Mouse (Mus musculus): ENCODE data around the gene Cep170b.

The Cep170b gene

DNA sequence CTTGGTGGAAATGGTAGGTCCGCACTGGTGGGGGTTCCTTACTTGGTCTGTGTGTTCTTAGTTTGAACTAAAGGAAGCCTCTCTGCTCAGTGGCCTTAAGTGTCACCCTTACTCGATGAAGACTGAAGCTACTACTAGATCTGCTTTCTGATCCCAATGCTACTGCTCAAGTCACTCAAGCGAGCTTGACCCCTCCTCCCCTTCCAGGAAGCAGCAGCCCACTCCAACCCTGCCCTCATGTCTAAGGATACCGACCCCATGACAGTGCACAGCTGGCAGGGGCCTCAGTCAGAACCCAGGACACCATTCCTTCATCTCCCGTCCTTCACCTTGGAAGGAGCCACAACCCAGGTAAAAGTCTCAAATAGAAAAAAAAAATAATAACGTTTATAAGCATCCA, at the start of gene Cep170b:
TSS of gene Cep170b (plus strand) at position 240 of the 400 bp plus-strand sequence.
- DNase-seq = no peak

DNA sequence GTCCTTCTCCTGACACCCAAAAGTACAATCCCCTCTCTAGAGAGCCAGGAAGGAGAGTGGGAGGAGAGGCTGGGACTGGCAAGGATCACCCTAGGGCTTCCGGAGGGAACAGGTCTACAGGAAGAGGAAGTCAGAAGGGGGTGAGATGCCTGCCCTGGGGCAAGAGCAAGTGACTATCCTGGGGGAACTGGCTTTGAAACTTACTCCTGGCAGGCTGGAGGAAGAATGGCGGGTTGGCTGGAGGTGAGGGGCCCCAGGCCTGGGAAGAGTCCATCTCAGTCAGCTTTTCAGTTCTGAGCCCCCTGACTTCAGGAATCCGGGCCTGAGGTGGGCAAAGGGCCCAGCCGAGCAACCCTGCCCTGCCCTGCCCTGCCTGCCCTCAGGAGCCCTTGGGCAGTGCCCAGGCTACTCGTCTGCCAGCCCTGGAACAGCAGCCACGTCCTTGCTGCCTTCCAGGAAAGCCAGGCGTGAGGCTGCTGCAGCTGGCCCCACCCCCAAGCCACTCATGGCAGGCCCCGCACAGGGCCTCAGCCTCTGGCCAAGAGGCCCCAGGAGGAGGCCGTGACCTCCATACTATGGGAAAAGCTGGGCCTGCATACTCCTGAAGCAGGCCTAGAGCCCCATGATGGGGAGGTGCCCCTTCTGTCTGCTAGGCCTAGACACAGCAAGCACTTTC, 49.4 kb upstream of the Cep170b start:
- DNase-seq = no peak

DNA sequence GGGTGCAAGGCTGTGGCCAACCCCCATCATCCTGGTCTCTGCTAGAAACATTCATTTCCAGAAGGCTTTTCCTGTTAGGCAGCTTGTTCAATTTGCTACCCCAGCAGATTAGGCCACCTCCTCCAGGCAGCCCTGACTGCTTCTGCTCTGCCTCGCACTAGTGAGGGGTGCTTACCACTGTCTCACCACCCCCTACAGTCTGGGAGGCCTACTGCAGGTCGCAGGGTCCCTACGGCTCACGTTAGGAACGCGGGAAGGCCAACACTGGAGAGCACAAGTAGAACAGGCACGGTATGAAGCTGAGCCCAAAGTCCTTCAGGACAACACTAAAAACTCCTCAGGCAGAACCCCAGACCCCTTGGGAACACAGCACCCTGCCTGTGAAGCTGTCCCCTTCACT, 48.4 kb upstream of the Cep170b start:
- no peak for DNase-seq

DNA sequence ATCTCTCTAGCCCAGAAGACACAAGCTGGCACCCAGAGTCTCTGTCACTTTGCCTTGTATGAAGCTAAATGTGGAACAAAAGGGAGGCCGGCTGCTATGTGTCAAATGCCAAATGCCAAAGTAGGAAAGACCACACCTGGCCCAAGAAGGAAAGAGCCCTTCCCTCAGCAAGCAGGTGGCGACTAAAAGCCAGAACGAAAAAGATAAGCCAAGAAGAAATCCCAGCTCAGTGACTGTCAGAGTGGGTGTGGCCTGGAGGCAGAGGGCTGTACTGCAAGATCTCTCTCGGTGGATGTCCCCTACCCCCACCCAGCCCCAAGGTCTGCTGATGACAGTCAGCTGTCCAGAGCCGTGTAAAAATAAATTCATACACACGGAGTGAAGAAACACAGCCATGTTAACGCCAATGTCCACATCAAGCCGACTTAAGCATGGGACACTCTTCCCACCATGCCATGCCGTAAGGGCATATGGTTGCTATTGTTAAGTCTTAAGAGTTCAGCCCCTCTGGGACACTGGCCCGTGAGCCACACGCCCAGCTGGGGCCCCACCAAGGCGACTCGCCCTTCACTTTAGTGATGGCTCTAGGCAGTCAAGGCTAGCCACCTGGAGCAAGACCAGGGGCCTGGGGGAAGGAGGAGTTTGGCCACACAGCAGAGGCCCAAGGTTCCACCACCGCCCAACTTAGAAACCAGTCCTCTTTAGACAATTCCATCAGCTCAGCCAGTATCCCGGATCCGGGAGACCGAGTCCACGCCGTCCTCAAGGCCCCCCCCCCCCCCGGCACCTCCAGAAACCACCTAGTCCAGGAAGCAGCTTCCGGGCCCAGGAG, 47.3 kb upstream of the Cep170b start:
- DNase-seq = no peak

DNA sequence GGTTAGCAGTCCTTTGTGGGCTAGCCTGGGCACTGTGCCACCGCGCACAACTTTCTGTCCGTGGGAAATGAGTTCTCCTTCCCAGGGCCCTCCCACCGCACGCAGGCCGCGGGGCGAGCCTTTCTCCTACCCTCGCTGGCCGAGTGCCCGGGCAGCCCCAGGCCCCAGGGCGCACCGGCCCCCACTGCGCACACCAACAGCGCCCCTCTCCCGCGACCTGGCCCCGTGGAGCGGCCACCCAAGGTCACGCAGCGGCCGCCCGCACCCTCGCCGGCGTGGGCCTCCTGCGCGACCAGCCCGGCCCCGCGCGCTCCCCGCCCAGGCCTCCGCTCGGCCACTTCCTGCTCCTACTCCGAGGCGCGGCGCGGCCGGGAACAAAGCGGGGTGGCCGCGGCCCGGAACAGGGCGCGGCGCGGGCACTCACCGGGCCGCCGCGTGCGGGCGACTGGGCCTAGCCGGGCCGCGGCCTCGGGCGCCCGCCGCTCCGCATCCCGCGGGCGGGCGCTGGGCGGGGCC, 46.6 kb upstream of the Cep170b start:
- no peak for DNase-seq

DNA sequence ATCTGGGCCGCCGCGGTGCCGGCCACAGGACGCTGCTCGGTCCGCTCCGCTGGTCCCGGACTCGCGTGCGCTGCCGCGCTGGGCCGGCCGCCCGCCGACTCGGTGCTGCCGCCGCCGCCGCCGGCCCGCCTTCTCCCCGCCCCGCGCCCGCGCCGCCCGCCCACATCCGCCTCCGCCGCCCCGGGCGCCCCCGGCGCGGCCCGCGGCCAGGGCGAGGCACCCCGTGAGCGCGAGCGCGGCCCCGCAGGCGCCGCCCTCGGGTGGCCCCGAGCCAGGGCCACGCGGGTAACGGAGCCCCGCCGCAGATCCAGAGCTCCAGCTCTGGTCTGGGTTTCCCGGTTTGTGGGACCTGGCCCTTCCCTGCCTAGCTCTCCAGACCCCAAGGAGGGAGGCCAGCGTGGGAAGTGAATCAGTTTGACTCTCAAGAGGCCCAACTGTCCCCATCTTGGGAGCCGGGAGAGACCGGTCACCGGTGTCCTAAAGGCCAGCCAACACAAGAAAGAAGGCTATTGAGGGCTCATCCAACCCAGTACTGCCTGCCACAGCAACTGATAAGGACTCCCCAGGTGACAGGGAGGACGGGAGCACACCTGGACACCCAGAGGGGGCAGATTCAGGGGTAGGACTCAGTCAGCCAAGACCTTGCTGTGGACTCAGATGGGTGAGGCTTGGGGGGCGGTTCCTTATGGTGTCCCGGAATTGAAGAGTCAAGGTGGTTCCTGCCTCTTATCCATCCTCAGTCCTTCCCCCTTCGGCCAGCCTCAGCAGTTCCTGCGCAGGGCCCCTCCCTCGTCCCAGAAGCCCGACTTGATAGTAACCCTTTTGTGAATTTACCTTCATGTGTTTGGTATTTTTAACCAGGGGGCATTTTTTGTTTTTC, 45.9 kb upstream of the Cep170b start, which contains the start of gene Akt1:
TSS of gene Akt1 (minus strand) at position 753 of the 880 bp plus-strand sequence.
- DNase-seq = no peak

DNA sequence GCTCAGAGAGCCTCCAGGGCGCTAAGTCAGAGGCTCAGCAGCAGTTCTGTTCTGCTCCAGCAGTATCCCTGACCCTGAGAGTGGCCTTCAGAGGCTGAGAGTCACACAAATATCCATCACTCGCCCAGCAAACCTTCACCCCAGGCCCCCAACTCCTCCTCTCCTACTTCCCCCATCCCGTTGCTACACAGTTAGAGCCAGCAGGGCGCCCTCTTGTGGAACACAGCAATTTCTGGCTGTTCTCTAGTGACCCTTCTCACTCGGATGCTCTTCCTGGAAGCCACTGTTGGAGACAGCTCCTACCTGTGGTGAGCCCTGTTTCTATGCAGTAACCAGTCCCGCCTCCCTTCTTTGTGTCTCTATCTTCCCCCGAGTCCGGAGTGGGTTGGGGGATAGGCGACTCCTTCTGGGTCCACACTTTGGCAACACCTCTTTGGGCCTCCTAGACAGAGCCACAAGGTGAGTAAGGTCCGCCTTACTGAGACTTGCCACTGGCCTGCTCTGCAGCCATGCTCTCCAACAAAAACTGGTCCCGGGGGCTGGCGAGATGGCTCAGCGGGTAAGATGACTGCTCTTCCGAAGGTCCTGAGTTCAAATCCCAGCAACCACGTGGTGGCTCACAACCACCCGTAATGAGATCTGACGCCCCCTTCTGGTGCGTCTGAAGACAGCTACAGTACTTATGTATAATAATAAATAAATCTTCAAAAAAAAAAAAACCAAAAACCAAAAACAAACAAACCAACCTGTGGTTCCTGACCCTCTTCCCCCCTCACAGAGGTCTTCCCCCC, 44.8 kb upstream of the Cep170b start:
- DNase-seq = peak; percentile 79

DNA sequence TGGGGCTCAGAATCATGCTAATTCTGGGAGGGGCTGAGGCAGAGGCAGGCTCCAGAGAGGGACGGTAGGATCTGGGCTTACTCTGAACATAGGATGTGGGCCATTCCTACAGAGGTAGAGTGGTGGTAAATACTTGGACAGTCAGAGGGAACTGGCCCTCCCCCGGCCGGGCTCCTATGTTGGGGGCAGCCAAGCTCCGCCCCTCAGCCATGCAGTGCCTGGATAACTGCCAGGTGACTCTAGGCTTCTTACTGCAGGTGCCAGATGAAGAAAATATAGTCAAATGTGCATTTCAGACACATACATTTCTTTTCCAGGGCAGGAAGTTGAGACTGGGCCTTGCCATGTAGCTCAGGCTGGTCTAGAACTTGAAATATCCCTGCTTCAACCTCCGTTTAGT, 43.2 kb upstream of the Cep170b start:
- no peak for DNase-seq

DNA sequence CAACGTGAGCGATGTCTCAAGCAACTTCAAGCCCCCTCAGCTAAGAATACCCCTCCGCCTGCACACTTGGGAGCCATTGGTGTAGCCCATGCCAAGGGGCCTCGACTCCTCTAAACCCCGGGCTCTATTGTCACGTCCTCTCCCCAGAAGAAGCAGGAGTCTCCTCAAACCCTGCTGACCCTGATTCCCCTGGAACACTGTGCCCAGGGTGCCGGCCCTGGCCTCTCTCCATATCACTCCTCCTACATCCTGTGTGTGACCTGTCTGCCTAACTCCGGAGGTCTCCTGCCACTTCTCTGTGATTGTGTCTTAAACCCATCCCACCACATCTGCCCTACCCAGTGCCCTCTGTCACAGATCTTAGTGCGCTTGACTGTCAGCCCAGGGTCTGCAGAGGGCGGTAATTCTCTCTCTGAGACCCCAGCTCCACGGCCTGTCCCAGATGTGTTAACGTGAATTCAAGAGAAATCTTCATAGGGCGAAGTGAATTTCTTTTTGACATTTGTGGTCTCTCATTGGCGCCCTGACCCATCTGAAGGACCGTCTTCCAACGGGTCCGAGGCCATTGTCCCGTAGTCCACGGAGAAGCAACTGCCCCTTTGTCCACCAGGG, 42.2 kb upstream of the Cep170b start:
- no peak for DNase-seq

DNA sequence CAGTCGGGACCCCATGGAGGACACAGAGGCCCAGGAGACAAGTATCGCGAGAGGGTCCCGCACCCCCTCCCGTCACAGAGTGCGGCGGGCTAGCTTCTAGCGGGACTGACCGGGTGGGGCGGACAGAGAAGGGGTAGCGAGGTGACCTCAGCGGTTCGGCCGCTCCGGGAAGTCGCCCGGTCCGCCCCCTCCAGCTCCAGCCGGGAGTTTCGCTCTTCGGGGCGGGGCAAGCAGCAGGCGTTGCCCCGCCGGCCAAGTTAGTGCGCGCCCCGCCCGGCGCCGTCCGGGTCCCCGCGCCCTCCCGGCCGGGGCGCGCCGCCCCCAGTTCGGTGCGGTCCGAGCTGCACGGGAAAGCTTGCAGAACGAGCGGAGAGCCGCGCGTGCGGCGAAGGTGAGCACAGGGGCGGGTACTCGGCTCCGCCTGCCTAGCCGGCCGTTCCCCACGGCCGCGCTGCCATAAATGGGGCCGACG, 41.7 kb upstream of the Cep170b start, which contains the start of gene Zbtb42:
TSS of gene Zbtb42 (plus strand) at position 274 of the 472 bp plus-strand sequence.
- no peak for DNase-seq

DNA sequence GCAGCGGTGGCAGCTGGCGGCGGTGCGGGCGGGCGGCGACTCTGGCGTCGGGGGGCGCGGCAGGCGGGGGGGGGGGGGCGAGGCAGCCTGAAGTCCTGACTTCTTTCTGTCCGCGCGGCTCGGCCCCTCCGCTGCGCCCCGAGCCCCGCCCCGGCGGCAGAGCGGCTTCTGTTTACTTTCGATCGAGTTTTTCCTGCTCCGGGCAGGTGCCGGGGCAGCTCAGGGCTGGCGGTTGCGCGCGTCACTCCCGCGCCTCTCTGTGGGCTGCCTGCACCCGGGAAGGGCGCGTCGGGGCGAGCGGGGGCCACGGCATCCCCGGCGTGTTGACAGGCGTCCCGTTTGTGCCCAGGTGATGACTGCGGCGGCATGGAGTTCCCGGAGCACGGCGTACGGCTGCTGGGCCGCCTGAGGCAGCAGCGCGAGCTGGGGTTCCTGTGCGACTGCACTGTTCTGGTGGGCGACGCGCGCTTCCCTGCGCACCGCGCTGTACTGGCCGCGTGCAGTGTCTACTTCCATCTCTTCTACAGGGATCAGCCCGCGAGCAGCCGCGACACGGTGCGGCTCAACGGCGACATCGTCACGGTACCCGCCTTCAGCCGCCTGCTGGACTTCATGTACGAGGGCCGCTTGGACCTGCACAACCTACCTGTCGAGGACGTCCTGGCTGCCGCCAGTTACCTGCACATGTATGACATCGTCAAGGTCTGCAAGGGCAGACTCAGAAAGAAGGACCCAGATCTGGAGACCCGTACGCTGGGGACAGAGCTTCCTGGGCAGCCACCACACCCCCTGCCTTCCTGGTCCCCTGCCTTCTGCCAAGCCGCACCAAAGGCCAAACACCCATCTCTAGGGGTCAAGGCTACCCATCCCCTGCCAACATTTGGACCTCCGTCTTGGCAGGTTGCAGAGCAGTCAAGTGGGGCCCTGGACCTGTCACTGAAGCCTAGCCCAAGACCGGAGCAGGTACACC, 40.9 kb upstream of the Cep170b start:
- DNase-seq = no peak

DNA sequence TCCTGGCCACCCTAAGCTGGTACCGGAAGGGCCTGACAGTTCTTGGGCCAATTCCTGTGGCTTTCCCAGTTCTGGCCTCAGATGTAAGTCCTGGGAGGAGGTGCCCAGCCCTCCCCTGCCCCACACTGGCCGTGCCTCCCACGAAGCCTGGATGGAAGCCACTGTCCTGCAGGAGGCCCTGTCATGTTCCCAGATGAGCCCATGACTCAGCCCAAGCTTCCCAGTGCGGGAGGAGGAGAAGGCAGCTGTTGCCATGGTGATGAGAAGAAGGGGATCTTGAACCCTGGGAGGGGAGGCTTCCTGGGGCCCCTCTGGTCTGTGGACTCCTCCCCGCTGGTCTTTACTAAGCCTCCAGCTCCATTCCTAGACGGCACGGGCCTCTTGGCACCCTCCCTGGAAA, 36.9 kb upstream of the Cep170b start:
- DNase-seq = no peak

DNA sequence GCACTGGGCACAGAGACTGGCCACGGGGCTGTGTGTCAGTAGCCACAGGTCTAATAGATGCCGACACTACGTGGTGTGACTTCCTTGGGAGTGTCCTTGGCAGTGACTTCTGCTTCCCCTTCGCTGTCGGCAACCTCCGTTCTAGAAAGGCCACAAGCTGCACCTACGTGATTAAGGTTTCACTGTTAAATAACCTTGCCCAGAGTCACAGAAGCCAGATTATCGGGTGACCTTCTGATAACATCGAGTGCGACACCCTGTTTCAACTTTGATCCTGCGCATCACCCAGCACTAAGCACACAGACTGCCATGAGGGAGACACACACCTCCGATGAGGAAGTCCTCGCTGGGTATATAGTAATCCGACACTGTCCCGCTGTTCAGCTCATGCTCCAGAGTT, 31.8 kb upstream of the Cep170b start:
- no peak for DNase-seq

DNA sequence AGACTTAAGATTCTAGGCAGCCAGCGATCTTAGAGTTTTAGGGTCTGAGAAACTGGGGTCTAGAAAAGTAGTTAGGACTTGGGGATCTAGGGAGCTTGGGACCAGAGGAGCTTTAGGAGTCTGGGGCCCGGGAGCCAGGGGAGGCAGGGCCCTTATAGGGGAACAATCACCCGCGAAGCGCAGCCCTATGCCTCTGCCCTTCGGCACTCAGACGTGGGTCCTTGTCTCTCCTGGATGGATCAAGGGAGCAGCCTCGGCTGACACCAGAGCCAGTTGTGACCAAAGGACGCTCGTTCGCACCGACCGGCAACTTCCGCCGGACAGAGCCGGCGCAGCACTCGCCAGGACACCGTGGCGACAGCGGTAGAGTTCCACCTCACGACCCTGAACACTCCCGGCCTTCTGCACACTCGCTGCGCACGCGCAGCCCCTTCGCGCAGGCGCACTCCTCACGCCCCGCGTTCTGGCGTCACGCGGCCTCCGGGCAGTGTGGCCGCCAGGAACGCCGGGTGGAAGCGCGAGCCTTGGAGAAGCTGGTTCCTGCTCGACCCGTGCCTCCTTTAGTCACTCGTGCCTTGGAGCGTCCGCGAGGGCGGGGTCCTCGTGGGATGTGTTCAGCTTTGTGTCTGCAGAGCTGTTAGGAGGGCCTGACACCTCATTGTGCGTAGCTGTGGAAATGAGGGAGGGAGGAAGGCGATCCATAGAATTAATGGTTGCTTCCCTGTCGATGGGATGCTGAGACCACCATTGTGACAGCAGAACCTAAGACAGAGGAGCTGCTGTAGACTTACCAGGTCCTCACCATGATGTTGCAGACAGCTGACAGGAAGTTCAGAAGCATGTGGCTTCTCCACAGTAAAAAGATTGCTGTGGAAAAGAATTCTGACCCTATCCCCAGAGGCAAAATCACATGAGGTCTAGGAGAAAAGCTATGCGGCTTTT, 26.8 kb upstream of the Cep170b start:
- DNase-seq = peak; percentile 94

DNA sequence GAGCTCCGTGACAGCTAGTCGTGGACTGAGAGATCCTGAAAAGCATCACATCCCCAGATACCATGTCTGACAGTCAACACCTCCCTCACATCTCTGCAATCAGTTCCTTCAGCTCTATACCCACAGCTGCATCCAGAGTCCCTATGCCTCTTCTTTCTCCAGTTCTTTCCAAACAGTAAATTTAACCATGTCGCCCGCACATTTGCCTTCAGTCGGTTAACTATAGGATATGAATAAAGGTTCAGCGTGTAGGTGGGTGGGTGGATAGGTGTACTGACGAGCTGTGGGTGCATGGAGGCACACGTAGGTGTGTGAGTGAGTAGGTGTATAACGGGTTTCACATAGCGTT, 26.2 kb upstream of the Cep170b start:
- DNase-seq = no peak

DNA sequence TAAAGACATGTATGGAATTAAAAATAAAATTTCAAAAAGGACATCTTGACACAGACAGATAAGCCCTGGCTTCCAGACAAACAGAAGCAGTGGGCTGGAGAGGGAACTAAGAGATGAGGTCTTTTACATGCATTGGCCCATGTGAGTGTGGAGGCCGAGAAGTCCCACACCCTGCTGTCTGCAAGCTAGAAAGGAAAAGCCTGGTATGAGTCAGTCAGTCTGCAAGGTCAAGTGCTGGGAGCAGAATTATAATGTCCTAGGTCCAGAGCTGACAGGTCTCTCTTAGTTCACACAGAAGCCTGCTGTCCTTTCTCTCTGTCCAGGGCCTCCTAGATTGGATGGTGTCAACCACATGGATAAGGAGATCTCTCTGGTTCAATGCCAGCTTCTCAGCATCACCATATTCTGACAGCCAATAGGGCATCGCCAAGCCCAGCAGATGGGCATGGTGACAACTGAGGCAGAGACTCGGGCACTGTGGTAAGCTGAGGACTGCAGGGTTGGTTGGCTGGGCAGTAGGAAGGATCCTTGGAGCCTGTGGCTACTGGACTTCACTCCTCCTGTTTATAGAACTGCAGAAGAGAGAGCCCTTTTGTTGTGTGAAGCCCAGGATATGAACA, 23.3 kb upstream of the Cep170b start:
- DNase-seq = no peak

DNA sequence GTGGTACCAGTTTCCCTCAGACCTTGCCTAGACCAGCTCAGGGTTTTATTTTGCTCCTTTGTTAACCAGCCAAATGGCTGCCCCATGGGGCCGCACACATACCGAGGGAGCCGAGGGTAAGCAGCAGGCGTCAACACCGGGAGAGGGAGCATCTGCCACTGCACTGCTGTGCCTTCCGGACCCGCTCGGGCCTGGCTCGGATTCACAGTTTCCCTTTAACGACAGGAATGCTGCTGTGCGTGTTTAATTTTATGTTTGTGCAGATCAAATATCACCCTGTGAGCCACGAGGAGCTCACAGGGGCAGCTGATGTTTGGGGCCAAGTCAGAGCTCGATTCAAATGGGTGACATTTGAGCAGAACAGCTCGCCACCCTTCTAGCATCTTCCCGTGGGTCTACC, 19.7 kb upstream of the Cep170b start:
- no peak for DNase-seq
